Mouse (Mus musculus): Measurements from ENCODE around the gene Xpr1.

Xpr1 gene

DNA sequence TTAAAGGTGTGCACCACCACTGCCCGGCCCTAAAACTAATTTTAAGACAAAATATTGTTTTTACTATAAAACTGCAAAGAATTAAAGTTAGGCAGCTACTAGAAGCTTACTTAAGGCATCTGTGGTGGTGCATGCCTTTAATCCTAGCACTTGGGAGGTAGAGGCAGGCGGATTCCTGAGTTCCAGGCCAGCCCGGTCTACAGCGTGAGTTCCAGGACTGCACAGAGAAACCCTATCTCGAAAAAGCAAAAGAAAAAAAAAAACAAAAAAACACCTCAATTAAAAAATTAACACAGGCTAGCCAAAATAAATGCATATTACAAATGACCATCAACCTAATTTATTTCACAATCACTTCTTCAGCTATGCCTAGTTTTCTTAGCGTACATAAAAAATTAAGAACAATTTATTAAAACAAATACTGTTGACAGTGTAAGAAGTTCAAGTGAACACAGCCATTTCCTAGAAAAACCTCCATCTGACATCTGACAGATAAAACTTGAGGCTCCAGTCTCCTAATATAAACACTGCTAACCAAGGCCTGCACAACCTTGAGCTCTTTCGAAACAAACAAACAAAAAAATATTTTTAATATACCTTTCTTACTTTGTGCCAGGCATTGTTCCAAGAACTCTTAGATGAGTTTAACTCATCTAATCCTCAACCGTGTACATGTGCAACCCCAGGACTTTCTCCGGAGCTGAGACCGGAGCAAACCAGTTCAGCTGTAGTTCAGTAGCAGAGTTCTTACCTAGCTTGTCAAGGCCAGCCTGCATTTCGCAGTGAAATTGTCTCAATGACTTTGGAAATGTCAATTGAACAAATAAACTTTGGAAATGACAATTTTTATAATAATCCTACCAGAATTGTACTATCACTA, 9.3 kb downstream of the Xpr1 start:
- DNase-seq (ENCODE audit: extremely low read depth, low read depth) = peak; percentile 73

DNA sequence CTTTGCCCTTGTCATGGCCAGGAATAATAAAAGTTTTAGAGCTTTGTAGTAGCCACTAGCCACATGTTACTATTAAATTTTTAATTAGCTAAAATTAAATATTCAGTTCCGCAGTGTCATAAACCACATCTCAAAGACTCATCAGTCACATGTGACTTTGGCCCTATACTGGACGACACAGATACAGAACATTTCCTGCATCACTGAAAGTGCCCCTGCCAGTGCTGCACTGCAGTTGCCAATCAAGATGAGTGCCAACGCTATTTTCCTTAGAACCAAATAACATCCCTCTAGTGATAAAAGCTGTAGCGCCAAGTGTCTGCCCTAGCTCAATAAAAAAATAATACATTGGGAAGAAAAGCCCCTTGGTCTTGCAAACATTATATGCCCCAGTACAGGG, 17.2 kb downstream of the Xpr1 start:
- no peak for DNase-seq (ENCODE audit: extremely low read depth, low read depth)

DNA sequence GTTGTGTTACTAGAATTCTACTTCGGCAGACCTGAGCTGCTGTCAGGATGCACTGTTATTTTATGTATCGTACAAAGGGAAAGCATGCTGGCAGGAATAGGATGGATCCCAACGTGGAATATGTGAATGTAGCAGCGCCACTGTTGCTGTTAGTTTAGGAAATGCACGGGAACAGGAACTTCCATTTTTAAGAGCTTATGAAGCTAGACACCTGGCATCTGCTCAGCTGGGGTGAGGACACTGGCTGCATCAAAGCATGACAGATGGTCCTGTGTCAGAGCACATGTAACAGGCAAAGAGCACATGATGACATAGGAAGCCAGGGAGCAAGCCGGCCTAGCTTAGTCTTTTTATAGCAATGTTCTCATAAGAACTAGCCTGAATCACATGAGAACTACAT, 22.4 kb downstream of the Xpr1 start:
- DNase-seq (ENCODE audit: extremely low read depth, low read depth) = no peak

DNA sequence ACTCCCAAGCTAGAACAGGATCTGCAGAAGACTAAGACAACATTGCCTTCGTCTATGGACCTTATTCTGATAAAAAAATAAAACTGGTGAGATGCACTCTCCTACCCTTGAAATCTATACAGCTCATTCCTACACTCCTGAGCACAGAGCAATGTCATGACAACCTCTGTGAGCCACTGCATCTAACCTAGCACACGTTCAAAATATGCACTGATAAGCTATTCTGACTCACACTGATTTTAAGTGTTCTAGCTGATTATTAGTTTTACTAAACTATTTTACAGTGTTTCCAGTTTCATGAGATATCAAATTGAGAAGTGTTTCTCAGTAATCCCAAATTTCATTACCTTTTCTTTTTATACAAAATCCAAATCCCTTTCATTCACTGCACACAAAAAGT, 23.2 kb downstream of the Xpr1 start:
- no peak for DNase-seq (ENCODE audit: extremely low read depth, low read depth)

DNA sequence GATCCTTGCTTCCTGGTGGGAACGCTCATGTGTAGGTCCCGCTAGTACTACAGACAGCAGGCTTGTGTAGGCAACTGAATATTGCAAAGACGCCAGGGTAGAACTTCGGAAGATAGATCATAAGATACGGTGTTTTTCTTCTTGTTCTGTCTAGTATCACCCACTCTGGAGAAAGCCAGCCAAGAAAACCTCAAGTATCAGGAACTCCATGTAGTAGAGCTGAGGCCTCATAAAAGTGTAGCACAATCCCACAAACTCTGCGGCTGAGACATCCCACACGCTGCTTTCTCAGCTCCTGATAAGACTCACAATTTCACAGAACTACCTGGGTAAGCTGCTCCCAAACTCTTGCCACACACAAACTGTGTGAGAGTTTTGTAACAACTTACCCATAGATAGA, 24.4 kb downstream of the Xpr1 start:
- DNase-seq (ENCODE audit: extremely low read depth, low read depth) = no peak

DNA sequence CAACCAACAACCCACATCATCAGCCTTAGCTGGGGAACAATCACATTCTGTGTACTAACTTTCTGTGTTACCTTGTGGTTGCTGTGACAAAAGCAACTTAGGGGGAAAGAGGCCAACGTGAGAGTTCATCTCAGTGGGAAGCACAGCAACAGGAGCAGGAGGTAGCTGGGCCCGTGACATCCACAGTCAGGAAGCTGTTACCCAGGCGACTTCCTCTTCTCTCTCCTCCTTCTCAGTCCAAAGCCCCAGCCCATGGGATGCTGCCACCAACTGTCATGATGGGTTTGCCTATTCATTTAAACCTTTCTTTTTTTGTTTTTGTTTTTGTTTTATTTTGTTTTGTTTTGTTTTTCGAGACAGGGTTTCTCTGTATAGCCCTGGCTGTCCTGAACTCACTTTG, 25.7 kb downstream of the Xpr1 start:
- no peak for DNase-seq (ENCODE audit: extremely low read depth, low read depth)

DNA sequence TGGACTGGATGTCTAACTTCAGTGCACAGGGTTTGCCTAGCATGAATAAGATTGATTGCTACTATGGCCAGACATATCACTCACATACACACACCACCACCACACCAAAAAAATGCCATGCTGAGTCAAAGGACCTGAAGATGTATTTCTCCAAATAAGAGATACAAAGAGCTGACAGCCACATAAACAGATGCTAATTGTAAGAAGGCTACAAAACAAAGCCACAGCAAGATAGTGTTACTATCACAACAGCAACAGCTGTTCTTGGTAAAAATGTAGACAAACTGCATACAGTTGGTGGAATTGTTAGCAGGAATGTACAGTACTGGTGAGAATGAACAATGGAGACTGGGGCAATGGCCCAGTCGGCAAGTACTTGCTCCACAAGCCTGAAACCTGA, 28.8 kb downstream of the Xpr1 start:
- DNase-seq (ENCODE audit: extremely low read depth, low read depth) = no peak

DNA sequence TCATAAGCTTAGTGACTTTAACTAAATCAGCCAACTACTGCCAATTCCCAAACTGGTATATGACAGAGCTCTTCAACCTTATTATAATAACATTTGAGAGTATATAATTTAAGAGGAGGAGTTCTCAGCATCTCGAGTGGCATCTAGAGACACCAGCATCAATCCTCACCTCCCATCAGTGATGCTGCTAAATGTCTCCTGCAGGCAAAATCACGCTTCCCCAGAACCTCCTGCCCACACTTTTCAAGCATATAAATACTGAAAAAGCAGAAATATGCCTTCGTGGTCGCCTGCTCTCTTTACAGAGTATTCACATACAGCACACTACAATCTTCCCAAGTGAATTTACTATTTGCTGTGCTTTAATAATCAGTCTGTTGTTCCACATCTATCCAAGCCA, 30.7 kb downstream of the Xpr1 start:
- DNase-seq (ENCODE audit: extremely low read depth, low read depth) = no peak

DNA sequence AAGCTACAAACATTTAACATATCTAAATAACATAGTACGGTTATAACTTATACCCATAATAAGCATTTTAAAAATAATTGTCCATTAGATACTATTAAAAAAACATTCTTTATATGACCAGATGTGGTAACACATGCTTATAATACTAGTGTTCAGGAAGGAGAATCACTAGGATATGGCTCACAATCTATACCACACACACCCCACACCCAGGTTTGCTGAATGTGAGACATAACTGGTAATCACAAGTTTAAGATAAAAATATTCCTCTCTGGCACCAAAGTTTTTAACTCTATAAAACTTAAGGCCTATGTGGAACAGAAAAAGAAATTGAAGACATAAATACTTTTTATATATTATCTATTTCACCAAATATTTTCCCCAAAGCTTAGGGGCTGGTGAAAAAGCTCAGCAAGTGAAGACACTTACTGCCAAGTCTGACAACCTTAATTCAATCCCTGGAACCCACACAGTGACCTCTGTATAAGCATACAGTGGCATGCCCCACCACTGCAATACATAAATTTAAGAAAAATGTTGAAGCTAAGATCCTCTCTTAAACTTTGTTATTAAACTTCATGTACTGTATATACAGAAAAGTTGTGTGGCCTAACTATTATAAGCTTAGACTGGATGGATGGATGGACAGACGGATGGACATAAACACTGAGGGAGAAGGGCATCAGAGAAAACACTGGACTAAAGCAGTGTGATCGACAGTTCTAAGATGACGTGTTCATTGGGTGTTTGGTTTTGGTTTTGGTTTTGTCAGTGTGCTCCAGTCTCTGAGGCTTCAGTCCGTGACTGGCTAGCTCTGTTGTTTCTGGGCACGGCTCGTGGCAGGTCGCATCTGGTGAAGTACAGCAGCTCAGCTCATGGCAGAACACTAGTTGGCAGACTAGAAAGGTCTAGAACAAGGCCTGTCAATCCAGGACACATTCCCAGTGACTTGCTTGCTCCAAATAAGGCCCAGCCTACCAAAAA, 33.6 kb downstream of the Xpr1 start:
- no peak for DNase-seq (ENCODE audit: extremely low read depth, low read depth)

DNA sequence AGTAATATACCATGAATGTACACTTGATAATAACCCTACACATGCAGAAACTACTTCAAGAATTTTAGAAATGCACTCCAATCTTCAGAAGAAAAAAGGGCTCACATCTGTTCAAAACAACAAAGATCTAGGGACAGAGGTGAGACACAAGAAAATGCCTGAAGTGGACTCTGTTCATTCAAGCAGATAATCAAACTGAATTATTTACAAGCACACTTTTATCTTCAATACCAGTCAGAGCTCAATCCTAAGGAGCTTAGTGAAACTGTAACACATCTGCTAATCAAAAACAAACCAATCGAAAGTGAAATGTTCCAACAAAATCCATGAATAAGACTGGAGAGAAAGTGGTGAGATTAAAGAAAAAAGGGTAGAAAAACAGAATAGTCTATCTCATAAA, 35.3 kb downstream of the Xpr1 start:
- DNase-seq (ENCODE audit: extremely low read depth, low read depth) = no peak

DNA sequence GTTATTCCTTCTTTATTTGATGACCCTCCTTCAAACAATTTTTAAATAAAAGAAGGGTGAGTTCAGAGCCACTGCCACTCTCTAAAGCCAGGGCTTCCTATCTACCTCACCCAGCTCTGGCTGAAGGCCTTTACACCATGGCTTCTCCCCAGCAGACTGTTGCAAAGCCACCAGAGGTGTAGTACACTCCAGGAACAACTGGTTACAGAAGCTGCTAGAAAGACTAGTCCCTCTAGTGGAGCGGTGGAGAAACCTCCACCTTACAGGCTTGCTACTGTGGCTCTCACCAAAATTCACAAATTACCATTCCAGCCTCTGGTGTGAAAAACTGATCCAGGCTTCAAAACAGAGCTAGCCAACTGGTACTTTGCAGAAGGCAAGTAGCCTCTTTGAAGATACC, 37.9 kb downstream of the Xpr1 start:
- DNase-seq (ENCODE audit: extremely low read depth, low read depth) = no peak

DNA sequence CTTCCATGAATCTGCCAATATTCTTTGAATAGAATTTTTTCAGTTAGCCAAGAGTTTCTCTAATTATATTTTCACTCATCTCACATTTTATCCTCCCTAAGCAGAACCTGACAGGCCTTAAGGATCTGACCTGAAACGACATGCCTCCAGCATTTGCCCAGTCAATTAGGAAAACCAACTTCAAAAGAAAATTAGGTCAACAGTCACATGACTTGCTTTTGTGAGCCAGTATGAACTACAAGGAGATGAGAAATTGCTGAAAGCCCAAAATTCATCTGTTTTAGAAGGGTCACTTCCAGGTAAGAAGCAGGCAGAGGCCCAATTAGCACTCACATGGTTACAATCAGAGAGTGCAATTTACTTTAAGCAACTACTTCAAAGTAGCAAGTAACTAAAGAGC, 44.4 kb downstream of the Xpr1 start:
- DNase-seq (ENCODE audit: extremely low read depth, low read depth) = no peak

DNA sequence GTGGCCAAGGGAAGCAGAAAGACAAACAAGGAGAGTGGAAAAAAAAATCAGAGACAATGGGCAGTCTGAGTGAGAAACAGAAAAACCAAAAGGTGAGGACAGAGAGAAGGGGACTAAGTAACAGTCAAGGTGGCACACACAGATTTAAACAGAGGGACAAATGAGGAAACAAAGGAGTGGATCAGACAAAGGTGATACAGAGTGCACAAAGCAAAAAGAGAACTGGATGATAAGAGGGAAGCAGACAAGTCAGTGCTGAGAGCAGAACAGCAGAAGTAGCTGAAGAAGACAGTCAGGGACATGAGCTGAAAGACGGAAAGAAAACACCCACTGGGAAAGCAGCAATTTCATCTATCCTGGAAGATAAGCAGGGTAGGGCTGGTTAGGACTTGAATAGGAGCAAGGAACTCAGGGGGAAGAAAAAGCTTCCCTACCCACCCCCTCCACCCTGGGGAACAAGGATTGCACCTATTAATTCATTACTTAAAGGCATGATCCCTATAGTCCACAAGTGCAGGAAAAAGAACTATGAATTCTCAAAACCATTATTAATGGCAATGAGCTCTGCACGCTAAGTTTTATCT, 47.0 kb downstream of the Xpr1 start:
- peak; percentile 49 for DNase-seq (ENCODE audit: extremely low read depth, low read depth)

DNA sequence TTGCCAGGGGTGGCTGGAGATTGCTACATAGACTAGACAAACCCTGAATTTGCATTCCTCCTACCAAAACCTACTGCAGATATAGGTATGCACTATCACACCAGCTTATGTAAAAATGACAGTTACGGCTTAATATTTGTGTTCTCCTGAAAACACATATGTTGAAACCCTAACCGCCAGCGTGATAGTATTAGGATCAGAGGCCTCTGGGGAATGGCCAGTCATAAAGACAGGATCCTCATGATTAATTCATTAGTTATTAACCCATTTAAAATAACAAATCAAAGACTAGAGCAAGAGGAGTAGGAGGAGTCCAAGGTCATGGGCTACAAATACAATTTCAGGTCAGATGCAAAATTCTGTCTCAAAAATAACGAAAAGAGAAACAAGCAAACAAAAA, 50.8 kb downstream of the Xpr1 start:
- DNase-seq (ENCODE audit: extremely low read depth, low read depth) = no peak

DNA sequence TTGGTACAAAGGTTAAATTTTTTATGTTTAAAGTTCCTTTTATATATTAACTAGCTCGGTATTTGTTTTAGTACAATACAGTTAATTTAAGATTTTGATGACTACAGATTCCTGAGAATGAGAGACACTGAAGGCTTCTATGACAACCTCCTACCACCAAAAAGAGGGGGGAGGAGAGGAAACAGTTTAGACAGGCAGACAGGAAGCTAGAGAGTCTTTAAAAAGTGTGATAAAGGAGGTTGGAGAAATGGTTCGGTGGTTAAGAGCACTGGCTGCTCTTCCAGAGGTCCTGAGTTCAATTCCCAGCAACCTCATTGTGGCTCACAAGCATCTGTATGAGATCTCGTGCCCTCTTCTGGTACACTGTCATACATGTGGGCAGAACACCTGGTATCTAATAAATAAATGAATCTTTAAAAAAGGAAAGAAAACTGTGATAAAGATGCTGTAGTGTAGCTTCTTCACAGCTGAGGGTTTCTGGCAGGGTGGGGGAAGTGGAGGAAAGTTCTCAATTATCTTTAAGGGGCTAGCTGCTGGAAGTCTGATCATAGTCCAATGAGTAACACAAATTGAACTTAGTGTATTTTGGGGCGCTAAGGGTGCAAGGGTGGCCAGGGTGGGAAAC, 55.6 kb downstream of the Xpr1 start:
- DNase-seq (ENCODE audit: extremely low read depth, low read depth) = peak; percentile 37

DNA sequence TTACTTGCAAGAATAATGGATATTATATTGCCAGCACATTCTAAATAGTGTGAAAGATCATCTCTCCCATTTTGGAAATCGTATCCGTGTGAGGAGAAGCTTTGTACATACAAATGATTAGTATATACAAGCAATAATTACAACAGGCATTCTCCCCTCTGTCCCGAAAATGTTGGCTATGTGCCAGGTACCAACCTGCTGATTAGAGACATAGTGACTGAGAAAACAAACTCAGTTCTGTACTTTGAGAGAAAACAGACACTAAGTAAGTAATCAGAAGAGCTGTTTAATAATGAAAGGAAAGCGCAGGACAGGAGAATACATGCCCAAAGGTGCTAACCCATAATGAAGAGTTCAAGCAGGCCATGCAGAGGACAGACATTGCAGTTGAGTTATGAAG, 64.1 kb downstream of the Xpr1 start:
- peak; percentile 50 for DNase-seq (ENCODE audit: extremely low read depth, low read depth)

DNA sequence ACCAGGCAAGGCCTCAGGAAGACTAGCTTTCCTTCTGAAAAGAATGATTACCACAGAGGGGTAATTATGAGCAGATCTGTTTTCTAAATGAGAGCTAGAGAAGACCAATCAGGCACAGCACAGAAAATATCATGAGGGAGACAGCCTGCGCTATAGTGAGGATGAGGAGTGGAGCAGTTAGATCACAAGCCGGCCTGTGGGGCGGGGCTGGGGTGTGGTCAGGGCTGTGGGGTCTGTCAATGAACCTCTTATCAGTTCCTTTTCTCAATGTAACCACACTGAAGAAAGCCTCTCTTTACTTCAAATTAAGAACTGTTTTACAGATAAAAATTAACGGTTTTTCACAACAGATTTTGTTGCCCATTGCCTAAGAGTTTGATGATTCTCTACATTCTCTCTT, 65.7 kb downstream of the Xpr1 start:
- DNase-seq (ENCODE audit: extremely low read depth, low read depth) = peak; percentile 73

DNA sequence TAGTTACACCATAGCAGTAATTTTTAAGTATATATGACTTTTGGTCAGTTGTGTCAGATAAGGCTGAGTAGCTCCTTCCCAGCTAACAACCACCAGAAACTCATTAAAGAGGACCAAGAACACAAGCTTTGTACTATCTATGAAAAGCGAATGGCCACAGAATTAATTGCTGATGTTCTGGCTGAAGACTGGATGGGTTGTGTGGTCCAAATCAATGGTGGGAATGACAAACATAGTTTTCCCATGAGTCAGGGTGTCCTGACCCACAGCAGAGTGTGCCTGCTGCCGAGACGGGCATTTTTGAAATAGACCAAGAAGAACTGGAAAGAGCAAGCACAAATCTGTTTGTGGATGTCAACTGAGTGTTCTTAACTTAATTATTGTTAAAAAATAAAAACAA, 68.7 kb downstream of the Xpr1 start:
- no peak for DNase-seq (ENCODE audit: extremely low read depth, low read depth)

DNA sequence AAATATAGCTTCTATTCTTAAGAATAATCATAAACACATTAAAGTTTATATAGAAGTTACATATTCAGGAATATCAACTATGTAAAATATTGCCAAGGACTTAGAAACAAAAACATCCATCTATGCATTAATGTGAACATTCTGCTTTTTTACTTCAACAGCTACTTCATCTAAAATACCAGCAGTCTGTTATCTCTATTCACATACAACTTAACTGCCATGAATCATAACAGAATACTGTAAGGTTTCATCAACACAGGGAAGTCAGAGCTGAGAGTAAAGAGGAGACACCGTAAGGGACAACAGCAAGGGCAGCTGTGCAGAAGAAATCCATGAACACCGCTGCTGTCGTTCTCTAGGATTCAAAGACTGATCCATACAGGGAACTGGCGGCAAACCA, 69.9 kb downstream of the Xpr1 start:
- DNase-seq (ENCODE audit: extremely low read depth, low read depth) = peak; percentile 53

DNA sequence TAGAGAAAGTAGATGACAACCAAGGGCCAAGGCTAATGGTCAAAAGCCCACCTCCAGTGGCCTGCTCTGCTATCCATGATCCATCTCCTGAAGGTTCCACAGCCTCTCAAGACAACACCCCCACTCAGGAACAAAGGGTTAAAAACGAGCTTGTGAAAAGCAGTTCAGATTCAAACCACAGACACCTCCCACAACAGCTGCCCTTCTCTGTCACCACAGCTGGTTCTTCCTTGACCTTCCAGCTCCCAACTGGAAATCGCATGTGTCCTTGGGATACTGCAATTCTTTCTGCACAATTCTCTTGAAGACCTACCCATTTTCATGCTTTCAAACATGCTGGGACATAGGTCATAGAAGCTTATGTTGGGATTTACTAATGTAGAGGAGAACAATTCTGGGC, 73.2 kb downstream of the Xpr1 start:
- no peak for DNase-seq (ENCODE audit: extremely low read depth, low read depth)

DNA sequence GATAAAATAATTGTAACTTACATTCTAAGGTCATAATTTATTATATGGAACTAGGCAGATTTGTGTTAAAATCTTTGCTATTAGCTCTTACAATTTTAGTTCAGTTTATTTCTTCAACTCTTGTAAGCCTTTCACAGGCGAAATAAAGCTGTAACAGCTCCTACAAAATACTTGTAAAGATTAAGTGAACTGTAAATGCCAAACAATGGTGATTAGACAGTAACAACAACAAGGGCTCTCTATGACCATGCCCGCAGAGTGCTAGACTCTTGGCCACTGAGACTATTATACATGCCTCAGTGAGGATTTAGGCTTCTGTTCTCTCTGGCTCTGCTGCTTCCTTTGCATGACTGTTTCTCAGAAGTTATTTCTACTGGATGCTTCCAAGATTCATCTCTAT, 77.6 kb downstream of the Xpr1 start:
- DNase-seq (ENCODE audit: extremely low read depth, low read depth) = no peak

DNA sequence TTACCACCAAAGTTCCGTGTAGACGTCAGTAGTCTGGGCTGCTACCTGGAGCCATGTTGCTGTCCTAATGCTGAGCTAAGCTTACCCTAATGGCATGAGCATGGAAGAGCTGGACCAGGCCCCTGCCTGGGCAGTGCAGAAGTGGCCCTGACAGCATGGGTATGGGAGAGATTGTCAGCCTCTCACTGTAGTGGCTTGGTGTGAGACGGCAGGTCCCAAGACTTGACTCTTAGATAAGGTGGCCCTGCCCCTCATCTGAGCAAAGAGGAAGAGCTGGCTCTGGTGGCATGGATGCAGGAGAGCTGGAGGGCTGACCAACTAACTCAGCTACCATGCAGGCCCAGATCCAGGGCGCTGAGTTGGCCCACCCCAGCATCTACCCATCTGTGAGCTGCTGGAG, 79.9 kb downstream of the Xpr1 start:
- no peak for DNase-seq (ENCODE audit: extremely low read depth, low read depth)

Measured in MEL-GATA-1-ER (cell line).